Mouse (Mus musculus): ENCODE data around the gene Col18a1. TPM values are rescaled to one million over a fixed set of nuclear protein-coding genes. Genes with fewer than 3 reads are reported as not detected.
A peak's percentile ranks its signal among the peaks of the same experiment; 100 is the strongest.

The Col18a1 gene
- polyA plus RNA-seq, 1 experiment from 2014 or later = 167 TPM

DNA sequence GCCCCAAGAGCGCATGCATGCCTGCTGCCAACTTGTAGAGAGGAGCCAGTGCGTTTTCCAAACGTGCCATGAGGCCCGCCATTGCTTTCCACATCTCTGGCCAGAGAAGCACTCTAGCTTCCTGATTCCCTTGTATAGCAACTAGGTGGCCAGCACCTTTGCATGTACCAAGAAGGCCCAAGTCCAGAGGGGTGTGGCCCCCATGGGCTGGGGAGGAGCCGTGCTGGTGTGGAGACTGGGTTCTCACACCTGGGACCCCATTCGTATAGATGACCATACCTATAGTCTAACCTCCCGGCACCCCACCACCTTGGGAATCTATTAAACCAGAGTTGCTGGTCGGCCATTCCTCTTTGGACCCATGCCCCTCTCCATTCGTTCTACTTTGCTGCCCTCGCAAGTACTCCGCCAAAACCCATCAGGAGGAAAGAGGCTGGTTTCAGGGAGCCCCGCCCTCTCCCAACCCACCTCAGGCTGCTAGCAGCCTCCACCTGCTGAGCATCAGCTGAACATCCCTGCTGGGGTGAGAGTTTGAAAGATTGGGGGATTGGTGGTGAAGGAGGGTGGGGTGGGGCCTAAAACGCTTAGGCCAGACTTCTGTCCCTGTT is 134.5 kb downstream of the Col18a1 start, which contains the start of gene Slc19a1:
Gene Slc19a1, plus strand, starts transcription at position 474 of the 608 bp plus-strand sequence.
- no peaks in the 10 kb centered on the region for H3K27me3 ChIP-seq (ENCODE audit: insufficient read depth, low read length)
- no peaks in the 10 kb centered on the region for H3K9me3 ChIP-seq (ENCODE audit: low read length)
- H3K4me2 ChIP-seq (ENCODE audit: low read depth, low read length) = peak within 1 kb of the TSS; percentile 96
- TF ChIP-seq CTCF (IDR thresholded peaks at IDR 0.05; ENCODE audit: low read depth) (no peak), EP300 (IDR thresholded peaks at IDR 0.05; ENCODE audit: low read depth) (no peak)
- H3K9ac ChIP-seq (replicated peaks) = peak within 1 kb of the TSS; percentile 72
- peak within 1 kb of the TSS; percentile 46; the same call in 1 of the 2 replicates for H3K27ac ChIP-seq (ENCODE audit: low read depth)
- H3K4me3 ChIP-seq (ENCODE audit: low read depth, low read length) = peak within 1 kb of the TSS; percentile 58
- WGBS (ENCODE audit: insufficient replicate concordance) = 66% methylated on average over 13 of the region's 13 CpGs
- H3K4me1 ChIP-seq (ENCODE audit: insufficient read depth) = peaks cover 16% of the 10 kb centered on the region
- ATAC-seq (no peak), DNase-seq (no peak)
- H3K36me3 ChIP-seq (replicated peaks; ENCODE audit: insufficient read depth, low read length) = no peaks in the 10 kb centered on the region

DNA sequence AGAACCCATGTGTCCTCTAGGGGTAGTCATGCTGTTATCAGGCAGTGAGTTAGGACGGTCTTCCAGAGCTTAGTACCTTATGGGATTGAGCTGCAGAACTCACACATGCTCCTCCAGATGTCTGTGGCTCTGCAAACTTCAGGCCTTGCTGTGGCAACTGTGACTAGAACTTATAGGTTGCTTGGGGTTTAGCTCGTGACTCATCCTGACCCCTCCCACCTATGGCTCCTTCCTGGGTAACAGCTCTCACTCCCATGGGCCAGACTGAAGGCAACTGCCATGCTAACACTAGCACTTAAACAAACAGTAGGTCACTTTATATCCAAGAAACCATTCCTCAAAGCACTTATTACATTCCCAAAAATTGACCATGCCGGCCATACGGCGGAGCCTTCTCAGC is 135.7 kb downstream of the Col18a1 start:
- DNase-seq (no peak), ATAC-seq (no peak)
- Histone ChIP-seq H3K9ac (replicated peaks) (no peak overlapping the region), H3K27ac (ENCODE audit: low read depth) (no peak overlapping the region), H3K9me3 (ENCODE audit: low read length) (no peaks in the 10 kb centered on the region), H3K4me3 (ENCODE audit: low read depth, low read length) (no peak overlapping the region), H3K27me3 (ENCODE audit: insufficient read depth, low read length) (no peaks in the 10 kb centered on the region), H3K4me2 (ENCODE audit: low read depth, low read length) (no peak overlapping the region), H3K36me3 (replicated peaks; ENCODE audit: insufficient read depth, low read length) (no peaks in the 10 kb centered on the region), H3K4me1 (ENCODE audit: insufficient read depth) (peaks cover 16% of the 10 kb centered on the region)
- TF ChIP-seq CTCF (IDR thresholded peaks at IDR 0.05; ENCODE audit: low read depth) = no peak
- TF ChIP-seq EP300 (IDR thresholded peaks at IDR 0.05; ENCODE audit: low read depth) = no peak
- WGBS (ENCODE audit: insufficient replicate concordance) = 88% methylated on average over 5 of the region's 5 CpGs

DNA sequence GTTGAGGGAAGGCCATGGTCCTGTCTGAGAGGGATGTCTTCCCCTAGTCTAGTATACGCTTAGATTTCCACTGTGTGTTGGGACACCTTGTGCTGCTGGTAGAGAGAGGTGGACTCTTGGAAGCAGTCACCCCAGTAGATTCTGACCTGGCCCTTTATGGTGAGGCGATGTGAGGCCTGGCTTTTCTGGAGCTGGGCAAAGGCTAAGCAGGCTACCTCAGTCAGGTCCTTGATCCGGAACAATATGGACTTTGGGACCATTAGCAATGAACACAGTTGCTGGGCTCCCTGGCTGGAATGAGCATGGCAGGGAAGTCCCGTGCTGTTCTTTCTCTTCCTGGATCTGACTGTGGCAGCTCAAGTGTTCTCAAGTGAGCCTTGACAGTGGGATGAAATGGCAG is 136.6 kb downstream of the Col18a1 start:
- DNase-seq = no peak

DNA sequence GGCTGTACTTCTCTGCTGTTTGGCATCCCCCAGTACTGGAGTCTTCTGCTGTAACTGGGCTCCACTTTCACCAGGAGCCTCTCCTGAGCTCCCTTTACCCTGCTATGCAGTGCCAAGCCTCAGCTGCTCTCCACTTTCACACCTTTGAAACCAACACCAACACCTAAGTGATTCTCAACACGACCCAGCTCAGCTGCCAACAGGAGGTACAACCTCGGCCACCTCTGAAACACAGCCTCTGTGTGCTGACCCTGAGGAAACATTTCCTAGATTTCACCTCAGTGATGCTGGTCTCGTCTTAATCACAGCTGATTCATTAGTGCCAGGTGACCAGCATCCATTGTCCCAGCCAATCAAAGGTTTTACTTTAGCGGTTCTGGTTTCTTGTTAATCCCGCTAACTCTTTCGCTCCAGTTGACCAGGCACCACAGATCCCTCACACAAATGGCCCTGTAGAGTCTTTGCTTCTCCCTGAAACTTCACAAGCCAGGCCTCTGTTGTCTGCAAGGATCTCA is 137.5 kb downstream of the Col18a1 start:
- Histone ChIP-seq H3K27ac (ENCODE audit: low read depth) (no peak overlapping the region), H3K4me1 (ENCODE audit: insufficient read depth) (peaks cover 5% of the 10 kb centered on the region), H3K9me3 (ENCODE audit: low read length) (no peaks in the 10 kb centered on the region), H3K9ac (replicated peaks) (no peak overlapping the region), H3K27me3 (ENCODE audit: insufficient read depth, low read length) (no peaks in the 10 kb centered on the region), H3K4me3 (ENCODE audit: low read depth, low read length) (no peak overlapping the region), H3K4me2 (ENCODE audit: low read depth, low read length) (no peak overlapping the region), H3K36me3 (replicated peaks; ENCODE audit: insufficient read depth, low read length) (no peaks in the 10 kb centered on the region)
- WGBS (ENCODE audit: insufficient replicate concordance) = 69% methylated on average over 6 of the region's 6 CpGs
- ATAC-seq (no peak), DNase-seq (no peak)
- TF ChIP-seq CTCF (IDR thresholded peaks at IDR 0.05; ENCODE audit: low read depth) (no peak), EP300 (IDR thresholded peaks at IDR 0.05; ENCODE audit: low read depth) (no peak)

More for the DNA sequence above, 136.6 kb downstream of the Col18a1 start:
- Histone ChIP-seq H3K27ac (ENCODE audit: low read depth) (no peak overlapping the region), H3K9me3 (ENCODE audit: low read length) (no peaks in the 10 kb centered on the region), H3K36me3 (replicated peaks; ENCODE audit: insufficient read depth, low read length) (no peaks in the 10 kb centered on the region), H3K27me3 (ENCODE audit: insufficient read depth, low read length) (no peaks in the 10 kb centered on the region), H3K4me3 (ENCODE audit: low read depth, low read length) (no peak overlapping the region), H3K9ac (replicated peaks) (no peak overlapping the region), H3K4me1 (ENCODE audit: insufficient read depth) (peaks cover 12% of the 10 kb centered on the region), H3K4me2 (ENCODE audit: low read depth, low read length) (no peak overlapping the region)
- no peak for ATAC-seq
- 71% methylated on average over 4 of the region's 4 CpGs for WGBS (ENCODE audit: insufficient replicate concordance)
- TF ChIP-seq EP300 (IDR thresholded peaks at IDR 0.05; ENCODE audit: low read depth) = no peak
- TF ChIP-seq CTCF (IDR thresholded peaks at IDR 0.05; ENCODE audit: low read depth) = no peak

DNA sequence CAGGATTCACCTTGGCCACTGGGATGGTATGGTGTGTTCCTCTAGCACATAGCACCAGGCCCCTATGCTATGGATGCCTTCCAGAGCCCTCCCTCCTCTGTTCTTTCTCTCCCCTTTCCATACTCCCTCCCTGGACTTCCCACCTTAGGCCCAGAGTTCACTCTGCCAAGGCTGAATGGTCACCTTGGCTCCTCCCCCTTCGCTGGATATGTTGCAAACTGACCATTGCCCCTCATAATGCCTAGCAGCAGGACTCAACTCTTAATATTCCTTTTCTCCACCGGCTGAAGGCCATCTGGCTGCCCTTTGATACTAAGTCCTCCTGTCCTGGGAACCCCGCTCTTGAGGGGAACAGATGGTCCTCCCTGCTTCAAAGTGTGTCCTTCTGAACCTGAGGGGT is 139.4 kb downstream of the Col18a1 start:
- 68% methylated on average over 3 of the region's 3 CpGs for WGBS (ENCODE audit: insufficient replicate concordance)
- H3K36me3 ChIP-seq (replicated peaks; ENCODE audit: insufficient read depth, low read length) = no peaks in the 10 kb centered on the region
- H3K4me2 ChIP-seq (ENCODE audit: low read depth, low read length) = no peak overlapping the region
- no peaks in the 10 kb centered on the region; the same call in 1 of the 2 replicates for H3K4me1 ChIP-seq (ENCODE audit: insufficient read depth)
- no peak overlapping the region for H3K4me3 ChIP-seq (ENCODE audit: low read depth, low read length)
- ATAC-seq (no peak), DNase-seq (no peak)
- no peak overlapping the region for H3K9ac ChIP-seq (replicated peaks)
- H3K27me3 ChIP-seq (ENCODE audit: insufficient read depth, low read length) = no peaks in the 10 kb centered on the region
- H3K27ac ChIP-seq (ENCODE audit: low read depth) = no peak overlapping the region
- H3K9me3 ChIP-seq (ENCODE audit: low read length) = no peaks in the 10 kb centered on the region
- TF ChIP-seq EP300 (IDR thresholded peaks at IDR 0.05; ENCODE audit: low read depth) (no peak), CTCF (IDR thresholded peaks at IDR 0.05; ENCODE audit: low read depth) (no peak)

DNA sequence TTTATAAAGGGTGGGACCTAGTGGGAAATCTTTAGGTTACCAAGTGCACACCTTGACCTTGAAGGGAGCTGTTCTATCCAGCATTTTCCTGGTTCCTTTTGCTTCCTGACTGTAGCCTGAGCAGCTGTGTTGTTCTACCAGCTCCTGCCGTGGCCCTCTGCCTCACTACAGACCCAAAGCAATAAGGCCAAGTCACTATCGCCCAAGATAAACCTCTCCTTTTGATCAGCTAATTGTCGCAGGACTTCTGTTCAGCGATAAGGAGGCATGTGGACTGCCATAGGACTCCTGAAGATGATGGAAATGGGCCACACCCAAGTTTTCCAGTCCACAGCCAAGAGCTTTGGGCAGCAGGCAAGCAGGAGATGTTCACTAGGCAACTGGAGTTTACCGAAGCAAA is 142.1 kb downstream of the Col18a1 start:
- no peak for TF ChIP-seq CTCF (IDR thresholded peaks at IDR 0.05; ENCODE audit: low read depth)
- no peak for TF ChIP-seq EP300 (IDR thresholded peaks at IDR 0.05; ENCODE audit: low read depth)
- no peaks in the 10 kb centered on the region for H3K27me3 ChIP-seq (ENCODE audit: insufficient read depth, low read length)
- no peaks in the 10 kb centered on the region for H3K36me3 ChIP-seq (replicated peaks; ENCODE audit: insufficient read depth, low read length)
- ATAC-seq = no peak
- no peak overlapping the region for H3K4me2 ChIP-seq (ENCODE audit: low read depth, low read length)
- H3K9me3 ChIP-seq (ENCODE audit: low read length) = no peaks in the 10 kb centered on the region
- H3K4me1 ChIP-seq (ENCODE audit: insufficient read depth) = peaks cover 3% of the 10 kb centered on the region; the same call in 1 of the 2 replicates
- WGBS (ENCODE audit: insufficient replicate concordance) = 63% methylated on average over 5 of the region's 5 CpGs
- no peak for DNase-seq
- no peak overlapping the region for H3K9ac ChIP-seq (replicated peaks)
- no peak overlapping the region for H3K4me3 ChIP-seq (ENCODE audit: low read depth, low read length)
- H3K27ac ChIP-seq (ENCODE audit: low read depth) = no peak overlapping the region

Measured in liver, postnatal 0 days (tissue).